Mouse (Mus musculus) neutrophil, adult 5-6 weeks (primary cell): Measurements from ENCODE around the gene Nmral1. TPM values are rescaled to one million over a fixed set of nuclear protein-coding genes. Genes with fewer than 3 reads are reported as not detected.

Experiments used
- ATAC-seq: fragments of 151-379, 151-347 bp; 2 replicates; pipeline ENCODE4 v1.8.0; 2017; ENCODE audit warnings: mild to moderate bottlenecking, moderate TSS enrichment; ENCODE audit not compliant: insufficient number of reproducible peaks, poor library complexity, low FRiP score, severe bottlenecking; ENCODE audit errors: extremely low read depth
- total RNA-seq: library from RNA; stranded (forward); fragments of 200-1000 nt; gene quantifications from 2 replicates; pipeline ENCODE4 v1.2.3, GENCODE M21; 2017

Nmral1 gene
- total RNA-seq: 12.0 and 12.3 TPM in 2 replicates

- peak; percentile 68 for ATAC-seq
Measured at GRCm38 (mm10) chr16:4718753-4719518, at the start of gene Nmral1. Gene Nmral1, minus strand, starts transcription at chr16:4719356.

GRCm38 (mm10) chr16:4768719-4769118 lies 49.6 kb upstream of the Nmral1 start:
- ATAC-seq: no peak

GRCm38 (mm10) chr16:4767012-4767790 lies 48.0 kb upstream of the Nmral1 start:
- ATAC-seq: no peak

GRCm38 (mm10) chr16:4765852-4766251 lies 46.7 kb upstream of the Nmral1 start:
- ATAC-seq: no peak

- ATAC-seq: 0 out of 2 replicates have a peak, but pooled peaks have one; percentile 33
Measured at GRCm38 (mm10) chr16:4763276-4763675, 44.1 kb upstream of the Nmral1 start.

- no peak for ATAC-seq
Measured at GRCm38 (mm10) chr16:4762437-4762836, 43.3 kb upstream of the Nmral1 start.

- peak; percentile 72 for ATAC-seq
Measured at GRCm38 (mm10) chr16:4756660-4757335, 37.6 kb upstream of the Nmral1 start.

GRCm38 (mm10) chr16:4754045-4754444 lies 34.9 kb upstream of the Nmral1 start:
- no peak for ATAC-seq

GRCm38 (mm10) chr16:4752155-4752554 lies 33.0 kb upstream of the Nmral1 start:
- ATAC-seq: no peak

- ATAC-seq: no peak
Measured at GRCm38 (mm10) chr16:4742186-4742585, 23.0 kb upstream of the Nmral1 start.

GRCm38 (mm10) chr16:4739994-4740393 lies 20.8 kb upstream of the Nmral1 start:
- ATAC-seq: no peak

- no peak for ATAC-seq
Measured at GRCm38 (mm10) chr16:4736262-4736661, 17.1 kb upstream of the Nmral1 start.

GRCm38 (mm10) chr16:4730776-4731358 lies 11.7 kb upstream of the Nmral1 start:
- ATAC-seq: no peak

- ATAC-seq: no peak
Measured at GRCm38 (mm10) chr16:4727963-4728362, 8.8 kb upstream of the Nmral1 start.

GRCm38 (mm10) chr16:4727526-4727925 lies 8.4 kb upstream of the Nmral1 start:
- no peak for ATAC-seq

GRCm38 (mm10) chr16:4726528-4727128 lies 7.5 kb upstream of the Nmral1 start:
- ATAC-seq: peak; percentile 37; the same call in 1 of the 2 replicates

- peak; percentile 83 for ATAC-seq
Measured at GRCm38 (mm10) chr16:4725780-4726527, 6.8 kb upstream of the Nmral1 start, which contains the start of gene Hmox2. Gene Hmox2, plus strand, starts transcription at chr16:4726361.

- ATAC-seq: no peak
Measured at GRCm38 (mm10) chr16:4725266-4725665, 6.1 kb upstream of the Nmral1 start.
